Mouse (Mus musculus) heart, embryonic 12.5 days (tissue): ENCODE data around the gene Phf1. TPM values are rescaled to one million over a fixed set of nuclear protein-coding genes. Genes with fewer than 3 reads are reported as not detected.

Experiments
- ATAC-seq: fragments of 200-750 bp; cut with Nextera tagmentation; 2 replicates; pipeline ENCODE4 v1.8.0; 2017; ENCODE audit warnings: moderate TSS enrichment, moderate library complexity; ENCODE audit not compliant: insufficient number of reproducible peaks, low FRiP score
- H3K27ac ChIP-seq: fragments of 300-500 bp; sonication (generic); 2 replicates; pipeline ENCODE4 v1.5.1; 2016; ENCODE audit warnings: mild to moderate bottlenecking, moderate library complexity; ENCODE audit not compliant: poor library complexity, severe bottlenecking
- H3K27me3 ChIP-seq: fragments of 300-500 bp; sonication (generic); replicated peaks from 2 replicates; pipeline ENCODE4 v1.6.1; 2016; ENCODE audit warnings: mild to moderate bottlenecking, moderate library complexity
- H3K36me3 ChIP-seq: fragments of 300-500 bp; sonication (generic); 2 replicates; pipeline ENCODE4 v1.6.1; 2016; ENCODE audit warnings: mild to moderate bottlenecking, moderate library complexity
- H3K4me1 ChIP-seq: fragments of 300-500 bp; sonication (generic); replicated peaks from 2 replicates; pipeline ENCODE4 v1.6.1; 2016; ENCODE audit warnings: mild to moderate bottlenecking
- H3K4me2 ChIP-seq: fragments of 300-500 bp; sonication (generic); 2 replicates; pipeline ENCODE4 v1.6.1; 2016; ENCODE audit warnings: mild to moderate bottlenecking, moderate library complexity
- H3K4me3 ChIP-seq: fragments of 300-500 bp; sonication (generic); 2 replicates; pipeline ENCODE4 v1.5.1; 2016; ENCODE audit warnings: mild to moderate bottlenecking
- H3K9ac ChIP-seq: fragments of 300-500 bp; sonication (generic); 2 replicates; pipeline ENCODE4 v1.6.1; 2016; ENCODE audit warnings: mild to moderate bottlenecking, moderate library complexity
- H3K9me3 ChIP-seq: fragments of 300-500 bp; sonication (generic); replicated peaks from 2 replicates; pipeline ENCODE4 v1.6.1; 2016; ENCODE audit warnings: mild to moderate bottlenecking, moderate library complexity
- WGBS: fragments of 180-500 bp; shearing (Covaris S2); methylation state at CpG from one replicate; pipeline ENCODE4 v1.1.7; 2016; 5-methylcytosine and 5-hydroxymethylcytosine counted together
- microRNA-seq: library from miRNA; unstranded; fragments of <30 nt; microRNA quantifications from one replicate; pipeline ENCODE4, GENCODE M21; 2017
- polyA plus RNA-seq: library from polyadenylated mRNA; unstranded; fragments of >200 nt; fragmentation: Nextera tagmentation; extraction: Ambion mirVana; gene quantifications from 2 replicates; pipeline ENCODE4 v1.2.1, GENCODE M21; 2016

Phf1 gene
- polyA plus RNA-seq, 1 experiment from 2014 or later, result 9.0 TPM

GRCm38 (mm10) chr17:26983382-26983781 is 50.5 kb downstream of the Phf1 start:
- H3K27ac ChIP-seq, result no peak overlapping the region
- no peak overlapping the region for H3K4me3 ChIP-seq
- H3K27me3 ChIP-seq, result no peaks in the 10 kb centered on the region
- no peak for ATAC-seq
- 89% methylated on average over 4 of the region's 4 CpGs for WGBS
- no peak overlapping the region for H3K9ac ChIP-seq
- H3K4me2 ChIP-seq, result no peak overlapping the region
- no peaks in the 10 kb centered on the region; the same call in 1 of the 2 replicates for H3K9me3 ChIP-seq
- peaks cover 6% of the 10 kb centered on the region; the same call in 1 of the 2 replicates for H3K4me1 ChIP-seq
- peaks cover 16% of the 10 kb centered on the region for H3K36me3 ChIP-seq

DNA sequence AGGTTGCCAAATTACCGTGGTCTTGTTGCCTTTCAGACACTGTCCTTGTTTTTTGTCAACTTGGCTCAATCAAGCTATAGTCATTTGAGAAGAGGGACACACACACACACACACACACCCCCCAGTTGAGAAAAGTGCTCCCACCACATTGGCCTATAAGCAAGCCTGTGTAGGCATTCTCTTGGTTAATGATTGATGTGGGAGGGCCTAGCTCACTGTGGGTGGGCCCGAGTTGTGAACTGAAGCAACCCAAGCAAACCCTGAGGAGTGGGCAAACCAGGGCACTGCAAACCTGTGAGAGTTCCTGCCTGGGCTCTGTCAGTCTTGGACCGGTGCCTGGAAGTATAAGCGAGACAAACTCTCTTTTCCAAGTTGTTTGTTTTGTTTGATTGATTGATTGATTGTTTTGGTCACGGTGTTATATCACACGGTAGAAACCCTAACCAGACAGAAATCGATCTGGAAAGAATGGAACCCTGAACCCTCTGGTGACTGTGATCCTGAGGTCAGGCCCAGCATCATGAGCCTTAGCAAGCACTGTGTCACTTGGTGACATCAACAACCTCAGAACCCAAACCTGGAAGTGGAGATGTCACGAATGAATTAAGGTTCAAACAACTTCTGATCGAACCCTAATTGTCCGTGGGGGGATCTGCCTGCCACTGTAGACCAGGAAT is 52.8 kb downstream of the Phf1 start:
- Histone ChIP-seq H3K27me3 (no peaks in the 10 kb centered on the region), H3K4me3 (no peak overlapping the region), H3K4me1 (peaks cover 6% of the 10 kb centered on the region; the same call in 1 of the 2 replicates), H3K9ac (no peak overlapping the region), H3K9me3 (no peaks in the 10 kb centered on the region; the same call in 1 of the 2 replicates), H3K36me3 (no peaks in the 10 kb centered on the region; the same call in 1 of the 2 replicates), H3K4me2 (no peak overlapping the region), H3K27ac (no peak overlapping the region)
- no peak for ATAC-seq
- 85% methylated on average over 10 of the region's 10 CpGs for WGBS

Small RNA genes lying within 50 kb of the gene (microRNA-seq; reads per million reads assigned to microRNA genes)
- gene Gm27775 (not detected), gene Mir3083 (not detected), gene Mir6968 (1.7 reads per million)

Other genes starting within 250 kb of the Phf1 start
- 5.4 and 7.0 TPM in 2 replicates for gene Crebrf, start 217.4 kb upstream of the Phf1 start, polyA plus RNA-seq
- 51.1 and 51.9 TPM in 2 replicates for gene Bnip1, start 152.0 kb upstream of the Phf1 start, polyA plus RNA-seq
- gene Nkx2-5, start 88.0 kb upstream of the Phf1 start, polyA plus RNA-seq, result 200 and 212 TPM in 2 replicates
- gene Kifc5b, start 16.0 kb upstream of the Phf1 start, polyA plus RNA-seq, result 5.2 and 5.7 TPM in 2 replicates
- 148 and 155 TPM in 2 replicates for gene Cuta, start 6.5 kb downstream of the Phf1 start, polyA plus RNA-seq
- gene Syngap1, start 8.2 kb downstream of the Phf1 start, polyA plus RNA-seq, result 1.2 and 2.2 TPM in 2 replicates
- gene Zbtb9, start 40.1 kb downstream of the Phf1 start, polyA plus RNA-seq, result 10.3 and 10.7 TPM in 2 replicates
- 4.3 and 5.8 TPM in 2 replicates for gene Bak1, start 96.0 kb downstream of the Phf1 start, polyA plus RNA-seq
- 3.1 and 4.4 TPM in 2 replicates for gene Itpr3, start 124.3 kb downstream of the Phf1 start, polyA plus RNA-seq
- gene Uqcc2, start 200.9 kb downstream of the Phf1 start, polyA plus RNA-seq, result 294 and 296 TPM in 2 replicates
- gene Ip6k3, start 234.7 kb downstream of the Phf1 start, polyA plus RNA-seq, result 0.18 and 0.31 TPM in 2 replicates